Mouse (Mus musculus) gastrocnemius, adult 2 months (tissue): ENCODE results near the gene Mfn1. TPM values are rescaled to one million over a fixed set of nuclear protein-coding genes. Genes with fewer than 3 reads are reported as not detected.

Experiments used
- DNase-seq: peaks from one replicate; pipeline ENCODE4 v3.0.0; 2022
- H3K27ac ChIP-seq: fragments of 200-600 bp; 2 replicates; pipeline ENCODE4 v1.8.1; 2022; ENCODE audit warnings: mild to moderate bottlenecking
- H3K4me3 ChIP-seq: fragments of 200-600 bp; 2 replicates; pipeline ENCODE4 v1.8.1; 2022; ENCODE audit warnings: mild to moderate bottlenecking, moderate library complexity
- CTCF ChIP-seq: fragments of 200-600 bp; IDR thresholded peaks from 2 replicates; pipeline ENCODE4 v1.8.1; 2022; ENCODE audit warnings: antibody characterized with exemption, mild to moderate bottlenecking, moderate library complexity
- intact Hi-C: fragments of 180-260 bp; cut with DNase I; formaldehyde crosslinking; loops from one replicate; pipeline ENCODE4 v1.15.1; 2025
- total RNA-seq, 2 experiments: library from RNA; stranded (reverse); gene quantifications; 2 replicates each; pipeline ENCODE4 v1.2.3; 2021

Mfn1 gene
- total RNA-seq, 2 experiments from 2014 or later: 216 to 304 TPM

- no peak for DNase-seq
- no peak for TF ChIP-seq CTCF
- Histone ChIP-seq H3K4me3 (no peak overlapping the region), H3K27ac (no peak overlapping the region)
- intact Hi-C loops: loop anchor here (5.0 kb wide), 1 partner anchor 116 kb away; the partner anchor contains the start of gene Pik3ca
Observed at GRCm38 (mm10) chr3:32513528-32513927, 15.7 kb upstream of the Mfn1 start.

- DNase-seq: no peak
- intact Hi-C loops: no loop called here
- Histone ChIP-seq H3K27ac (no peak overlapping the region), H3K4me3 (no peak overlapping the region)
- TF ChIP-seq CTCF: no peak
Observed at GRCm38 (mm10) chr3:32527181-32527580, 2.1 kb upstream of the Mfn1 start.

GRCm38 (mm10) chr3:32530041-32530440 lies 776 bp downstream of the Mfn1 start:
- DNase-seq: no peak
- intact Hi-C loops: no loop called here
- Histone ChIP-seq H3K27ac (peak overlapping the region; percentile 96), H3K4me3 (peak overlapping the region; percentile 93)
- TF ChIP-seq CTCF: no peak

- no peak overlapping the region for H3K4me3 ChIP-seq
- intact Hi-C loops: no loop called here
- no peak for DNase-seq
- peak overlapping the region; percentile 90 for H3K27ac ChIP-seq
- TF ChIP-seq CTCF: no peak
Observed at GRCm38 (mm10) chr3:32535692-32536091, 6.4 kb downstream of the Mfn1 start.

- intact Hi-C loops: no loop called here
- Histone ChIP-seq H3K27ac (peak overlapping the region; percentile 90), H3K4me3 (peak overlapping the region; percentile 36)
- no peak for TF ChIP-seq CTCF
- peak; percentile 80 for DNase-seq
Observed at GRCm38 (mm10) chr3:32537556-32537955, 8.3 kb downstream of the Mfn1 start.

- Histone ChIP-seq H3K27ac (peak overlapping the region; percentile 90), H3K4me3 (peak overlapping the region; percentile 36)
- intact Hi-C loops: no loop called here
- TF ChIP-seq CTCF: no peak
- no peak for DNase-seq
Observed at GRCm38 (mm10) chr3:32538091-32538490, 8.8 kb downstream of the Mfn1 start.

GRCm38 (mm10) chr3:32553061-32553460 lies 23.8 kb downstream of the Mfn1 start:
- intact Hi-C loops: no loop called here
- TF ChIP-seq CTCF: peak; percentile 44
- no peak overlapping the region for H3K4me3 ChIP-seq
- DNase-seq: no peak
- H3K27ac ChIP-seq: no peak overlapping the region

GRCm38 (mm10) chr3:32563401-32563800 lies 34.1 kb downstream of the Mfn1 start:
- TF ChIP-seq CTCF: no peak

GRCm38 (mm10) chr3:32573086-32573485 lies 43.8 kb downstream of the Mfn1 start:
- Histone ChIP-seq H3K27ac (no peak overlapping the region), H3K4me3 (no peak overlapping the region)
- TF ChIP-seq CTCF: no peak
- intact Hi-C loops: no loop called here
- no peak for DNase-seq

More at GRCm38 (mm10) chr3:32563401-32563800, 34.1 kb downstream of the Mfn1 start:
- intact Hi-C loops: no loop called here
- Histone ChIP-seq H3K4me3 (no peak overlapping the region), H3K27ac (no peak overlapping the region)
- no peak for DNase-seq

GRCm38 (mm10) chr3:32573881-32574280 lies 44.6 kb downstream of the Mfn1 start:
- no peak for DNase-seq
- Histone ChIP-seq H3K27ac (no peak overlapping the region), H3K4me3 (no peak overlapping the region)
- intact Hi-C loops: no loop called here
- no peak for TF ChIP-seq CTCF

GRCm38 (mm10) chr3:32575151-32575550 lies 45.9 kb downstream of the Mfn1 start:
- intact Hi-C loops: no loop called here
- no peak overlapping the region for H3K4me3 ChIP-seq
- no peak overlapping the region for H3K27ac ChIP-seq
- no peak for TF ChIP-seq CTCF
- DNase-seq: peak; percentile 25

- no peak overlapping the region for H3K27ac ChIP-seq
- H3K4me3 ChIP-seq: no peak overlapping the region
- DNase-seq: no peak
- no peak for TF ChIP-seq CTCF
- intact Hi-C loops: no loop called here
Observed at GRCm38 (mm10) chr3:32578772-32579171, 49.5 kb downstream of the Mfn1 start.

- no peak for TF ChIP-seq CTCF
- intact Hi-C loops: no loop called here
- H3K4me3 ChIP-seq: no peak overlapping the region
- H3K27ac ChIP-seq: no peak overlapping the region
- DNase-seq: no peak
Observed at GRCm38 (mm10) chr3:32580738-32581137, 51.5 kb downstream of the Mfn1 start.

- no peak overlapping the region for H3K4me3 ChIP-seq
- TF ChIP-seq CTCF: no peak
- no peak for DNase-seq
- intact Hi-C loops: no loop called here
- no peak overlapping the region for H3K27ac ChIP-seq
Observed at GRCm38 (mm10) chr3:32581911-32582310, 52.6 kb downstream of the Mfn1 start.
